Mouse (Mus musculus): ENCODE data around the gene Ankrd22. TPM values are rescaled to one million over a fixed set of nuclear protein-coding genes. Genes with fewer than 3 reads are reported as not detected.
"Not testable (repeated sequence)": the region's sequence is repeated elsewhere in the genome, so short reads cannot be mapped to it uniquely, and the experiment has no call there.

Ankrd22 gene
- polyA plus RNA-seq (2016; fragmentation: Nextera tagmentation; extraction: Ambion mirVana): 0.19 and 0.20 TPM in 2 replicates

- WGBS: 81% methylated on average over 5 of the region's 5 CpGs
- H3K4me1 ChIP-seq: no peaks in the 10 kb centered on the region
- no peak within 1 kb of the TSS for H3K4me2 ChIP-seq (replicated peaks)
- no peak for ATAC-seq (ENCODE audit: low FRiP score, low read depth)
- H3K27me3 ChIP-seq (replicated peaks): no peaks in the 10 kb centered on the region
- H3K4me3 ChIP-seq: no peak within 1 kb of the TSS
- no peak within 1 kb of the TSS for H3K9ac ChIP-seq
- H3K36me3 ChIP-seq: no peaks in the 10 kb centered on the region
- H3K27ac ChIP-seq: no peak within 1 kb of the TSS
- no peaks in the 10 kb centered on the region for H3K9me3 ChIP-seq
Observed at GRCm38 (mm10) chr19:34165891-34166290, at the start of gene Ankrd22. Gene Ankrd22 (minus strand): TSS chr19:34166053.

- Histone ChIP-seq H3K4me2 (replicated peaks) (no peak overlapping the region), H3K9me3 (no peaks in the 10 kb centered on the region), H3K36me3 (no peaks in the 10 kb centered on the region), H3K4me1 (no peaks in the 10 kb centered on the region), H3K9ac (no peak overlapping the region), H3K4me3 (no peak overlapping the region), H3K27ac (no peak overlapping the region), H3K27me3 (replicated peaks) (no peaks in the 10 kb centered on the region)
- no peak for ATAC-seq (ENCODE audit: low FRiP score, low read depth)
- 59% methylated on average over 4 of the region's 4 CpGs for WGBS
Observed at GRCm38 (mm10) chr19:34214136-34214535, 48.3 kb upstream of the Ankrd22 start.

GRCm38 (mm10) chr19:34213251-34213645 is 47.4 kb upstream of the Ankrd22 start:
- Histone ChIP-seq H3K36me3 (no peaks in the 10 kb centered on the region), H3K4me3 (no peak overlapping the region), H3K4me1 (no peaks in the 10 kb centered on the region), H3K9ac (no peak overlapping the region), H3K27me3 (replicated peaks) (no peaks in the 10 kb centered on the region), H3K4me2 (replicated peaks) (no peak overlapping the region), H3K27ac (no peak overlapping the region), H3K9me3 (no peaks in the 10 kb centered on the region)
- ATAC-seq (ENCODE audit: low FRiP score, low read depth): no peak

DNA sequence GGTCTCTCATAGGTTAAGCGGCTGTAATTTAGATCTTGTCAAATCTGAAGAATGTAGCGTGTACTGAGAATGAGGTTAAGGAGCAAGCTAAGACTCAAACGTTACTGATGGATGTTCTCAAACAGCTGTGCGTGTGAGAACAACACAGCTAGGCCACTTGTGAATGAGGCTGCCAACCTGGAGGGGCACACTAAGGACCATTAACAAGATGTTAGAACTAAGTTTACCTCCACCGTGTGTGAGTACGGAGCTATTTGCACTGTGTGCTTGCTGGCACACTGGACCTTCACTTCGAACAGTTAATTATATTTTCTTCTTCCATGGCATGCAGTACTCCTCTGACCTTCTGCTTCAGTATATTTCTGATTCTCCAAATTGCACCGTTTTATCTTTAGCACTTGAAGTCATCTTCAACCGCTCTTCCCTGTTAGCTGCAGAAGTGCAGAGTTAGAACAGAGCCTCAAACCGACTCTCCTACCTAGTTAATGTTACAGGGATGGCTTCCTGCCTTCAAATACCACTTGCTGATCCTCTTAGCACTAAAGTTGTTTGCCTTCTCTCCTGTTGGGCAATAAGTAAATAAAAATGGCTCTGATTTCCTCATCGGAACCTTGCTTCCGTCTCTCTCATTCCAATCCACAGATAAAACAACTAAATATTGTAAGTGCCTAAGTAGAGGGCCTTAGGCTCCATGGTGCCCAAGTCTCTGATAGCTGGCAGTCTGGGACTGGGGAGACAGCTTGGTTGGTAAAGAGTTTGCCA is 46.8 kb upstream of the Ankrd22 start:
- no peaks in the 10 kb centered on the region for H3K27me3 ChIP-seq (replicated peaks)
- no peaks in the 10 kb centered on the region for H3K36me3 ChIP-seq
- WGBS: 89% methylated on average over 12 of the region's 12 CpGs
- no peak overlapping the region for H3K9ac ChIP-seq
- no peaks in the 10 kb centered on the region for H3K9me3 ChIP-seq
- H3K4me1 ChIP-seq: no peaks in the 10 kb centered on the region
- no peak overlapping the region for H3K4me3 ChIP-seq
- H3K27ac ChIP-seq: no peak overlapping the region
- H3K4me2 ChIP-seq (replicated peaks): no peak overlapping the region
- no peak for ATAC-seq (ENCODE audit: low FRiP score, low read depth)

DNA sequence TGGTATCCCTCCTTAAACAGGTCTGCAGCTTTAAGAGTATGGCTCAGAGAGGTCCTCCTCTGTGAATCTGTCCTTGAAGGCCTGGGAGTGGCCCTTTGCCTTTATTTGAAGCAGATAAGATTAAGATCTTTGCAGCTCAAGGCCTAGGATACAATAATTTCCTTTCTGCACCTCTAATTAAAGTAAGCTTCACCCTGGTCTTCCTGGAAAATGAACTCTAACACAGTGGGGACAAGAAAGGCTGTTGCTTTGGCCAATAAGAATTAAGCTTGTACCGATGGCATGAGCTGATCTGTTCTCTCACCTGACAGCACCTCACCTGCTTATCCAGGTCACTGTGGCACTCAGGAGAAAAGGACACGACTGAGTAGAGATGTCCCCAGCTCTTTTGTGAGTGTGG is 45.0 kb upstream of the Ankrd22 start:
- Histone ChIP-seq H3K27me3 (replicated peaks) (no peaks in the 10 kb centered on the region), H3K4me1 (no peaks in the 10 kb centered on the region), H3K36me3 (no peaks in the 10 kb centered on the region), H3K4me2 (replicated peaks) (no peak overlapping the region), H3K4me3 (no peak overlapping the region), H3K9me3 (no peaks in the 10 kb centered on the region), H3K27ac (no peak overlapping the region), H3K9ac (no peak overlapping the region)
- ATAC-seq (ENCODE audit: low FRiP score, low read depth): no peak
- WGBS: 70% methylated on average over 2 of the region's 2 CpGs

GRCm38 (mm10) chr19:34209930-34210581 is 44.2 kb upstream of the Ankrd22 start:
- no peak overlapping the region for H3K9ac ChIP-seq
- 82% methylated on average over 8 of the region's 8 CpGs for WGBS
- ATAC-seq (ENCODE audit: low FRiP score, low read depth): no peak
- H3K4me1 ChIP-seq: no peaks in the 10 kb centered on the region
- no peaks in the 10 kb centered on the region for H3K9me3 ChIP-seq
- no peaks in the 10 kb centered on the region for H3K27me3 ChIP-seq (replicated peaks)
- no peaks in the 10 kb centered on the region for H3K36me3 ChIP-seq
- no peak overlapping the region for H3K27ac ChIP-seq
- no peak overlapping the region for H3K4me3 ChIP-seq
- H3K4me2 ChIP-seq (replicated peaks): no peak overlapping the region

GRCm38 (mm10) chr19:34209031-34209430 is 43.2 kb upstream of the Ankrd22 start:
- Histone ChIP-seq H3K27ac (no peak overlapping the region), H3K36me3 (no peaks in the 10 kb centered on the region), H3K27me3 (replicated peaks) (no peaks in the 10 kb centered on the region), H3K4me3 (no peak overlapping the region), H3K4me2 (replicated peaks) (no peak overlapping the region), H3K4me1 (no peaks in the 10 kb centered on the region), H3K9me3 (no peaks in the 10 kb centered on the region), H3K9ac (no peak overlapping the region)
- 82% methylated on average over 3 of the region's 3 CpGs for WGBS
- no peak for ATAC-seq (ENCODE audit: low FRiP score, low read depth)

- ATAC-seq (ENCODE audit: low FRiP score, low read depth): no peak
- H3K27me3 ChIP-seq (replicated peaks): no peaks in the 10 kb centered on the region
- 90% methylated on average over 8 of the region's 8 CpGs for WGBS
- H3K4me2 ChIP-seq (replicated peaks): no peak overlapping the region
- H3K36me3 ChIP-seq: no peaks in the 10 kb centered on the region
- H3K4me1 ChIP-seq: no peaks in the 10 kb centered on the region
- no peak overlapping the region for H3K27ac ChIP-seq
- no peak overlapping the region for H3K9ac ChIP-seq
- H3K9me3 ChIP-seq: no peaks in the 10 kb centered on the region
- no peak overlapping the region for H3K4me3 ChIP-seq
Observed at GRCm38 (mm10) chr19:34206760-34207440, 41.0 kb upstream of the Ankrd22 start.

DNA sequence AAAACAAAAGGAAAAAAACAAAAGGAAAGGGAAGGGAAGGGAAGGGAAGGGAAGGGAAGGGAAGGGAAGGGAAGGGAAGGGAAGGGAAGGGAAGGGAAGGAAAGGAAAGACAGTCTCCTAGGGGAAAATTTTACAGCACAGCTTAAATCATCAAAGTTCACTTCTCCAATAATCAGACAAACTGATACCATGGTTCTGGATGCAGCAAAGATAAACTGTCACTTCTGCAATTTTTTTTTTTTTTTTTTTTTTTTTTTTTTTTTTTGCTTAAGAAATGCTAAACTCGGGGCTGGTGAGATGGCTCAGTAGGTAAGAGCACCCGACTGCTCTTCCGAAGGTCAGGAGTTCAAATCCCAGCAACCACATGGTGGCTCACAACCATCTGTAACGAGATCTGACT is 40.3 kb upstream of the Ankrd22 start:
- not testable (repeated sequence) for H3K9me3 ChIP-seq; H3K9ac ChIP-seq; H3K4me2 ChIP-seq (replicated peaks); H3K4me1 ChIP-seq; H3K27ac ChIP-seq; H3K27me3 ChIP-seq (replicated peaks); H3K36me3 ChIP-seq; H3K4me3 ChIP-seq; ATAC-seq (ENCODE audit: low FRiP score, low read depth)
- 76% methylated on average over 4 of the region's 4 CpGs for WGBS

DNA sequence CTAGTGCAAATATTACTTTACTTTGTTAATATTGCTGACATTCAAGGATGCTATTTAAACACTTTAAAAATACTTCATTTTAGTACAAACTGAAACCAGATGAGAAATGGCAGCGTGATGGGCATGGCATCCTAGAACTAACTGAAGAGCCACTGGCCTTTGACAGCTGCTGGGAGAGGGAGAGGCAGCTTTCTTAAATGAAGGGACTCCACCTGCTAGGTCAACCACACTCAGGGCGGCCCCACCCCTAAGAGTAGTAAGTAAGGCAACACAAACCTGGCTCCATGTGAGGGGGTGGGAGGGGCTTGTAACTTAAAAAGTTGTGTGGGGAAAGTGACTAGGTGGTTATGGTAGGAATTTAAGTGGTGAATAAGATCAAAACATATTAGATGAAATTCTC is 36.8 kb upstream of the Ankrd22 start:
- H3K4me2 ChIP-seq (replicated peaks): no peak overlapping the region
- no peak overlapping the region for H3K9ac ChIP-seq
- ATAC-seq (ENCODE audit: low FRiP score, low read depth): no peak
- 86% methylated on average over 2 of the region's 2 CpGs for WGBS
- H3K4me1 ChIP-seq: no peaks in the 10 kb centered on the region
- no peaks in the 10 kb centered on the region for H3K27me3 ChIP-seq (replicated peaks)
- no peak overlapping the region for H3K27ac ChIP-seq
- H3K4me3 ChIP-seq: no peak overlapping the region
- H3K9me3 ChIP-seq: no peaks in the 10 kb centered on the region
- no peaks in the 10 kb centered on the region for H3K36me3 ChIP-seq

- no peak for ATAC-seq (ENCODE audit: low FRiP score, low read depth)
- WGBS: 78% methylated on average over 2 of the region's 2 CpGs
Observed at GRCm38 (mm10) chr19:34199488-34199887, 33.6 kb upstream of the Ankrd22 start.

GRCm38 (mm10) chr19:34198901-34199300 is 33.0 kb upstream of the Ankrd22 start:
- WGBS: 90% methylated on average over 4 of the region's 4 CpGs
- no peaks in the 10 kb centered on the region for H3K9me3 ChIP-seq
- no peak overlapping the region for H3K9ac ChIP-seq
- no peaks in the 10 kb centered on the region for H3K36me3 ChIP-seq
- H3K4me3 ChIP-seq: no peak overlapping the region
- H3K27ac ChIP-seq: no peak overlapping the region
- no peak for ATAC-seq (ENCODE audit: low FRiP score, low read depth)
- H3K27me3 ChIP-seq (replicated peaks): no peaks in the 10 kb centered on the region
- H3K4me2 ChIP-seq (replicated peaks): no peak overlapping the region
- H3K4me1 ChIP-seq: no peaks in the 10 kb centered on the region

More at GRCm38 (mm10) chr19:34199488-34199887, 33.6 kb upstream of the Ankrd22 start:
- Histone ChIP-seq H3K36me3 (no peaks in the 10 kb centered on the region), H3K4me3 (no peak overlapping the region), H3K27me3 (replicated peaks) (no peaks in the 10 kb centered on the region), H3K4me1 (no peaks in the 10 kb centered on the region), H3K4me2 (replicated peaks) (no peak overlapping the region), H3K27ac (no peak overlapping the region), H3K9me3 (no peaks in the 10 kb centered on the region), H3K9ac (no peak overlapping the region)
